Mouse (Mus musculus): ENCODE measurements around the gene Map3k5.

DNA sequence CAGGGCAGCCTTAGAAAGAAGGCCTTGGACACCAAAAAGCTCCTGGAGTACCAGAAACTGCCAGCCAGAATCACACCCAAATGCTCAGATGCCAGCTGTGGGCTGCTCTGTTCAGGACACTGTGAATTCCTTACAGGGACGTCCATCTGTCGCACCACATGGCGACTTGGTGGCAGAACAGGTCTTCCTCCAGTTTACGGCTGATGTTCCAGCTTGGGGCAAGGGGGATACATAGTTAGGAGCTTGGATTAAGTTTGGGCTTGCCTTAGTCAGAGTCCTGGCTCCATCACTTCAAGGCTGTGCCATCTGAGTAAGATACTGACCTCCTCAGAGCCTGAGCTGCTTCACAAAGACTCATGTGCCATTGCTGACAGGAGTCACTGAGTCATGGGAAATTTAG lies 187.7 kb downstream of the Map3k5 start:
- TF ChIP-seq CTCF (IDR thresholded peaks at IDR 0.05; ENCODE audit: control insufficient read depth, insufficient read depth, insufficient replicate concordance, low read depth, low read length) (no peak), POLR2A (IDR thresholded peaks at IDR 0.05; ENCODE audit: control insufficient read depth, low read depth, low read length) (no peak)

Measured in testis, adult 2 months (tissue).